In genomic region chr13:4233536-4234172, GRCm38 (mm10) we compare ENCODE assay signal across 18 mouse cellular contexts. TPM values are rescaled to one million over a fixed set of nuclear protein-coding genes. Genes with fewer than 3 reads are reported as not detected.
DNase-seq lines count a peak whose midpoint lies in the region; ATAC-seq lines count a peak whose summit lies in the region.
"Had no signal": no experiment of that assay in that cellular context is flagged by ENCODE, and none has a peak within 500 bp of the region (broad histone marks: within the 10 kb centered on the region; RNA-seq: fewer than 3 reads in every experiment).

No protein-coding gene starts in this region.

- no peak overlapping the region for H3K4me3 ChIP-seq in lung, embryonic 15.5 days
- H3K4me3 ChIP-seq: limb, embryonic 15.5 days; midbrain, embryonic 15.5 days; neural tube, embryonic 13.5 days had no signal

- H3K9ac ChIP-seq in lung, embryonic 15.5 days: no peak overlapping the region
- H3K9ac ChIP-seq: limb, embryonic 15.5 days; midbrain, embryonic 15.5 days; neural tube, embryonic 13.5 days had no signal

- H3K9me3 ChIP-seq in lung, embryonic 15.5 days: no peaks in the 10 kb centered on the region
- H3K9me3 ChIP-seq: limb, embryonic 15.5 days; midbrain, embryonic 15.5 days; neural tube, embryonic 13.5 days had no signal

- ATAC-seq in lung, embryonic 15.5 days (ENCODE audit: borderline replicate concordance, extremely low read depth, low FRiP score, low TSS enrichment): peak; percentile 89
- ATAC-seq: midbrain, embryonic 15.5 days had no signal

- peak; percentile 39 for DNase-seq in urinary bladder, postnatal 14 days (ENCODE audit: low spot score)
- DNase-seq in urinary bladder, adult 2 months (ENCODE audit: low spot score): no peak
- peak; percentile 74 to 83 for DNase-seq in kidney, postnatal 25 days
- peak; percentile 79 for DNase-seq in yolk sac, embryonic 10.5 days (ENCODE audit: low spot score)
- no peak for DNase-seq in heart, postnatal 4 days
- no peak for DNase-seq in right cerebral cortex, adult 2 months (ENCODE audit: low spot score in 2 of 2)
- DNase-seq in natural killer cell, adult 2 months (ENCODE audit: low spot score in 2 of 2): no peak
- DNase-seq: cerebellum, adult 11-12 months; embryo, embryonic 11 days; heart, adult 11 months; thymus, postnatal 25 days had no signal

- H3K4me2 ChIP-seq in lung, embryonic 15.5 days: peak overlapping the region; percentile 26
- H3K4me2 ChIP-seq: limb, embryonic 15.5 days; midbrain, embryonic 15.5 days; neural tube, embryonic 13.5 days had no signal

- peak overlapping the region; percentile 59 for H3K27ac ChIP-seq in lung, embryonic 15.5 days
- H3K27ac ChIP-seq: limb, embryonic 15.5 days; midbrain, embryonic 15.5 days; neural tube, embryonic 13.5 days had no signal

- no peaks in the 10 kb centered on the region for H3K4me1 ChIP-seq in lung, embryonic 15.5 days
- H3K4me1 ChIP-seq: limb, embryonic 15.5 days; midbrain, embryonic 15.5 days; neural tube, embryonic 13.5 days had no signal

- no peaks in the 10 kb centered on the region for H3K36me3 ChIP-seq in lung, embryonic 15.5 days
- H3K36me3 ChIP-seq: limb, embryonic 15.5 days; midbrain, embryonic 15.5 days; neural tube, embryonic 13.5 days had no signal

- WGBS in lung, embryonic 15.5 days: 44% methylated on average over 3 of the region's 3 CpGs

- no peaks in the 10 kb centered on the region for H3K27me3 ChIP-seq in lung, embryonic 15.5 days
- H3K27me3 ChIP-seq: limb, embryonic 15.5 days; midbrain, embryonic 15.5 days; neural tube, embryonic 13.5 days had no signal

RNA-seq across cellular contexts. Expression of gene Akr1c19, which starts 5.2 kb away (rescaled TPM):
- polyA plus RNA-seq in urinary bladder, adult 2 months (2012; rRNA removed): 0.44 and 0.48 TPM in 2 replicates
- 10.3 and 11.7 TPM in 2 replicates for polyA plus RNA-seq in lung, embryonic 15.5 days (2015; fragmentation: Nextera tagmentation; extraction: Ambion mirVana)
- total RNA-seq in heart, postnatal 4 days (2021): 1 to 10 TPM; 1.2 to 1.5 TPM
- total RNA-seq: MEL had no signal
- polyA plus RNA-seq: C2C12 had no signal

RNA-seq across cellular contexts. Expression of gene Akr1c13, which starts 42.7 kb away (rescaled TPM):
- polyA plus RNA-seq in urinary bladder, adult 2 months (2012; rRNA removed): 4.7 TPM in 2 replicates
- polyA plus RNA-seq in lung, embryonic 15.5 days (2015; fragmentation: Nextera tagmentation; extraction: Ambion mirVana): 6.5 and 13.7 TPM in 2 replicates
- total RNA-seq in heart, postnatal 4 days (2021): 1 to 10 TPM; 1.5 to 1.8 TPM

RNA-seq across cellular contexts. Expression of gene Akr1c12, which starts 45.6 kb away (rescaled TPM):
- polyA plus RNA-seq in urinary bladder, adult 2 months (2012; rRNA removed): 0.28 and 0.55 TPM in 2 replicates
- polyA plus RNA-seq in lung, embryonic 15.5 days (2015; fragmentation: Nextera tagmentation; extraction: Ambion mirVana): 0.73 and 2.7 TPM in 2 replicates
- total RNA-seq in heart, postnatal 4 days (2021): not detected
- total RNA-seq: left cerebral cortex, adult 18-20 months had no signal
- polyA plus RNA-seq: limb, embryonic 15.5 days had no signal

Comparison
In these comparisons a context has a peak if more than half of its experiments do, and no peak if none do; other contexts are left out.
1. DNase-seq: peak in urinary bladder, postnatal 14 days (single experiment), kidney, postnatal 25 days (2 of 2) and yolk sac, embryonic 10.5 days (single experiment); none in urinary bladder, adult 2 months (single experiment), heart, postnatal 4 days (single experiment), right cerebral cortex, adult 2 months (0 of 2) and natural killer cell, adult 2 months (0 of 2).